Mouse (Mus musculus): Measurements from ENCODE around the gene Khsrp. TPM values are rescaled to one million over a fixed set of nuclear protein-coding genes. Genes with fewer than 3 reads are reported as not detected.

Khsrp gene
- polyA plus RNA-seq, 1 experiment from 2014 or later, result 30.1 TPM

DNA sequence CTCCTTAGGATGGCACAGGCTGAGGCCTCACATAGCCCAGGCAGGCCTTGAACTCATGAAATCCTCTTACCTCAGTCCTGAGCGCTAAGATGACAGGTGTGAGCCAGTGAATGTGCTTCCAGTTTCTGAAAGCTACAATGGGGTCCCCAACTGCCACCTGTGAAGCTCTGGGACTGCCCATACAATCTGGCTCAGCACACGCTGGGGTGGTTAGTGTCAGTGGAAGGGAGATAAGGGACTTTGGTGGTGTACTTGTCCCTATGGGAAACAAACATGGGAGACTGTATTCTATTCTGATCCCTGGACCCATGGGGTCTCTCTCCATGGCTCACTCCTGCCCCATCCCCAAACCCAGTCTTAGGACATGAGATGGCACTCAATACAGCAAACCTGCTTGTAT lies 11.6 kb downstream of the Khsrp start:
- Histone ChIP-seq H3K9me3 (no peaks in the 10 kb centered on the region), H3K36me3 (peaks cover 57% of the 10 kb centered on the region), H3K27me3 (ENCODE audit: insufficient read depth, poor library complexity, severe bottlenecking) (no peaks in the 10 kb centered on the region), H3K4me1 (no peaks in the 10 kb centered on the region), H3K4me3 (no peak overlapping the region), H3K27ac (no peak overlapping the region)
- 75% methylated on average over 2 of the region's 2 CpGs for WGBS
- no peak for DNase-seq (ENCODE audit: low spot score)

DNA sequence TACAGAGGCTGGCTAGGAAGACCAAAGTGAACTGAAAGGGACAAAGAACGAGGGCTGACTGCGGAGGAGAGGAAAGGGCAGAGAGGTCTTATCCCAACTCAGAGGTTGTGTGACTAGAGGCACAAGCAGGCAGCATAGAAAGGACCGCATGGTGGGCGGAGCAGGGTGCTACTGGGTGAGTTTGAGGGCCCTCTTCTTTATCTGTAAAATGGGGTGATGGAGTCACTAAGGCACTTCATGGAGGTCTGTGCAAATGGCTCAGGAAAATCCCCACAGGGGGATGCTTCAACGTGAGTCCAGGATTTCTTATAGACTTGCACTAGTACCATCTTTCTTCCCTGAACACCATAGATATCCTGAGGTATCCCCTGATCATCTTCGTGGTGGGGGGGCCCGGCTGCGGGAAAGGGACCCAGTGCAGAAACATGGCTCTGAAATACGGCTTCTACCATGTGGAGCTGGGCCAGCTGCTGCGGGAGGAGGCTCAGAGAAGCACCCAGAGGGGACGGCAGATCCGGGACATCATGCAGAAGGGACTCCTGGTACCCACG lies 19.0 kb downstream of the Khsrp start:
- no peaks in the 10 kb centered on the region for H3K27me3 ChIP-seq (ENCODE audit: insufficient read depth, poor library complexity, severe bottlenecking)
- H3K4me3 ChIP-seq, result peak overlapping the region; percentile 88
- no peaks in the 10 kb centered on the region for H3K9me3 ChIP-seq
- peaks cover 21% of the 10 kb centered on the region for H3K36me3 ChIP-seq
- no peak for DNase-seq (ENCODE audit: low spot score)
- H3K27ac ChIP-seq, result peak overlapping the region; percentile 94; the same call in 1 of the 2 replicates
- H3K4me1 ChIP-seq, result peaks cover 20% of the 10 kb centered on the region
- 75% methylated on average over 13 of the region's 13 CpGs for WGBS

DNA sequence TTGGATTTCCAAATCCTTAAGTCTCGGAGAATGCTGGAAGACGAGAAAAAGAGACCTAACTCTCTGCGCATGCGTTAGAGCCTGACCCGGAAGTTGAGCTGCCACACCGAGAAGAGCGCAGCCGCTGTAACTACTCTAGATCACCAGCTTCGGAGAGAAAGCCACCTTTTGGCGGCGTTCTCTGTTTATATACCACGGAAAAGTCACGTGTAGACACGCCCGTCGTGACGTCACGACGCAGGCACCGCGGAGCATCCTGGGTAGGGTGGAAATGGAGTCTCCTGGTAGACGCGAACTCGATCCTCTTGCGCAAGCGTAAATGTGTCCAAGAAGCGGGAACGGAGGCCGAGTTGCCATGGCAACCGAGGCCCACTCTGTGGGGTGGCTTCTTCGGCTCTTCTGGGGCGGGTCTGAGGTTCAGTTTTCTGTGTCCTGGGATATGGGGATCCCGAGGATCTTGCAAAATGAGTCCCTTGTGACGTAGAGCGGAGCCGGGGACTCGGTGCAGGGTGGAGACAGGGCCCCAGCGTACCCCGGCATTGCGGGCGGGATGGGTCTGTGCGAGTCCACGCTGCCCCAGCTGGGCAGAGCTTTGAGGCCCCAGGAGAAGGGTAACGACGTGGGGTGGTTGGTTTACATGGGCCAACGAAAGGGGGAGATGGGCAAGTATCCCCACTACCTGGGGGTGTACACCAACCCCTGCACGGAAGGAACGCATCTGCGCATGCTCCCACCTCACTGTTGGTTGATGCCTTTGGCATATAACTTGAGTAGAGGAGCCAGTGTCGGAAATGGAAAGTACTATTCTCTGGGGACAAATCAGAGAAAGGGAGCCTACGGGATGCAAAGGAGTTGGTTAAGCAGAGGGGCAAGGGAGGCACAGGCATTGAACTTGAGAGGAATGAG lies 19.8 kb downstream of the Khsrp start, which contains the start of the genes Gtf2f1 and Gm17949:
TSS of gene Gtf2f1 (minus strand) at position 53 of the 906 bp plus-strand sequence.
TSS of gene Gm17949 (plus strand) at position 234 of the 906 bp plus-strand sequence.
- DNase-seq (ENCODE audit: low spot score), result peak; percentile 99
- Histone ChIP-seq H3K4me3 (peak within 1 kb of the TSS; percentile 88), H3K27me3 (ENCODE audit: insufficient read depth, poor library complexity, severe bottlenecking) (no peaks in the 10 kb centered on the region), H3K4me1 (peaks cover 20% of the 10 kb centered on the region), H3K27ac (peak within 1 kb of the TSS; percentile 94), H3K36me3 (peaks cover 30% of the 10 kb centered on the region), H3K9me3 (no peaks in the 10 kb centered on the region)
- 1% methylated on average over 51 of the region's 51 CpGs for WGBS

DNA sequence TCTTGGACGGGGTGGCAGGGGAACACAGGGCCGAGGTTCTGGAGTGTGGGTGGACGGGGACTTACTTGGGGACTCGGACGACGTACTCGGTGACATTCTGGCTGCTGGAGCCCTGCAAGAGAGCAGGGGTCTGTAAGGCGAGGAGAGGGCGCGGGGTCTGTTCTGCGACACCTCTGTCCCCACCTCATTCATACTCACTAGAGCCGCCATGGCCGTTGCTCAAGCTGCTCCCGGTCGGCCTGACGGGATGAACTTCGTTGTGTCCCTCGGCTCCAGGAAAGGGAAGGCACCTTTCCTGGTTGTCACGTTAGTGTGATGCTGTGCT lies 20.4 kb downstream of the Khsrp start:
- DNase-seq (ENCODE audit: low spot score), result no peak
- H3K27me3 ChIP-seq (ENCODE audit: insufficient read depth, poor library complexity, severe bottlenecking), result no peaks in the 10 kb centered on the region
- H3K27ac ChIP-seq, result peak overlapping the region; percentile 90
- peak overlapping the region; percentile 88 for H3K4me3 ChIP-seq
- peaks cover 20% of the 10 kb centered on the region for H3K4me1 ChIP-seq
- H3K9me3 ChIP-seq, result no peaks in the 10 kb centered on the region
- 0% methylated on average over 19 of the region's 19 CpGs for WGBS
- H3K36me3 ChIP-seq, result peaks cover 36% of the 10 kb centered on the region

DNA sequence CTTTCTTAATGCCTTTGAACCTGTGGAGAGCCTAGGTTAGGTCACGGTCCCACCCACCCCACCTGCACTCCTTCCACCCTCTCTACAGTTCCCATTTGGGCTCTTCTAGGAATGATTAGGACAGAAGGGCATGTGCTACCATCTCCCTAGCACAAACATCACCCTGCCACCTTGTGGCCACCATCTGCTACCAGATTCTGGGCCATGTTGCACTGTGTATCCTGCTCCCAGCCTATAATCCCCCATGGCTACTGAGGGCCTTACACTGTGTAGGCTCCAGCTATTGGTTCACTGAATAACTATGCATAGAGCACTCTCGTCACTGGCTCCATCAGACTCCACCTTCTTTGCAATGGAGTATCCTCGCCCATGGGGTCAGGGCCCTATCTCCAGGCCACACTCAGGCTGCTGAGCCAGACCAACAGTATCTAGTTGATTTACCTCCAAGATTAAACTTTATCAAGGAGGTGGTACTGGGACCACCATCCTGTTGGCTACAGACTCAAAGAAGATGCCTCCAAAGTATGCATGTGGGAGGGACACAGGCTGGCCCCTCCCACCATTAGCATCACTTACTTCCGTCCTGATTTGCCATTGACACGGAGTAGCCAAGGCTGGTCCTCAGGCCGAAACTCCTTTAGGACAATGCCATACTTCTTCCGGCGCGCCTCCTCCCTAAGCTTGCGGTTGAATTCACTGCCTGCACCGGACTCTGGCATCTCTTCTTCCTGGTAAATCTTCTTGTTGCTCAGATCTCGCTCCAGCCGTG lies 24.0 kb downstream of the Khsrp start:
- H3K27ac ChIP-seq, result no peak overlapping the region
- peaks cover 30% of the 10 kb centered on the region for H3K4me1 ChIP-seq
- peaks cover 71% of the 10 kb centered on the region for H3K36me3 ChIP-seq
- H3K9me3 ChIP-seq, result no peaks in the 10 kb centered on the region
- no peaks in the 10 kb centered on the region for H3K27me3 ChIP-seq (ENCODE audit: insufficient read depth, poor library complexity, severe bottlenecking)
- DNase-seq (ENCODE audit: low spot score), result no peak
- H3K4me3 ChIP-seq, result no peak overlapping the region
- 88% methylated on average over 13 of the region's 13 CpGs for WGBS

DNA sequence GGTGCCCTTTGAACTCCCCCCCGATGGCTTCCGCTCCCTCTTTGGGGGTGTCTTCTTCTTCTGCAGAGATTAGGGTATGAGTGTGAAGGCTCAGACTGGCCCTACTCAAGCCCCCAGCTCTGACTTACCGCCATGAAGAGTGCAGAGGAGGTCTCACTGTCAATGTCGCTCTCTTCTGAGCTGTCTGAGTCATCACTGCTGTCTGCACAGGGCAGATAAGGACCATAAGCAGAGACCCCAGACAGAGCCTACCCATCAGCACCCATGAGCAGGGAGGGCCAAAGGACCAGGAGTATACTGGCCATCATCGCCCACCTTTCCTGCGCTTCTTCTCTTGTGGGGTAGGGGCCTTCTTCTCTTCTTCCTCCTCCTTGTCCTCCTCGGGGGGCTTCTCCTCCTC lies 27.3 kb downstream of the Khsrp start:
- WGBS, result 70% methylated on average over 7 of the region's 7 CpGs
- Histone ChIP-seq H3K4me3 (no peak overlapping the region), H3K27me3 (ENCODE audit: insufficient read depth, poor library complexity, severe bottlenecking) (no peaks in the 10 kb centered on the region), H3K36me3 (peaks cover 78% of the 10 kb centered on the region), H3K4me1 (peaks cover 34% of the 10 kb centered on the region), H3K27ac (no peak overlapping the region), H3K9me3 (no peaks in the 10 kb centered on the region)
- DNase-seq (ENCODE audit: low spot score), result peak; percentile 86

DNA sequence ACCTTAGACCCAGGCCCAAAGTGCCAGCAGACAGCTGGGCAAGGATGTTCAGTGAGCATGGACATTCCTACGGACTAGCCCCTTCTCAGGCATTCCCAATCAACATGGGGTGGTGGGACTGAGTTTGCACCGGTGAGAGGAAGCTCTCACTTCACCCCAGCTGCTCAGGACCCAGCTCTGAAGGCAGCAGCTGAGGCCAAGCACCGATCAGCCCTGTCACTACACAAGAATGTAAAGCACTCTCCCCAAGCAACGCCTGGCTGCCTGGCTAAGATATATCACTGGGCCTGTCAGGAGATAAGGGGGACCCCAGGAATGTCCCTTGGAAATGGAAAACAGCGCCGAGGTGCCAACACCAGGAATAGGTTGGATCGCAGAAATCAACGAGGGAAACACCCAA lies 30.1 kb downstream of the Khsrp start:
- no peak for DNase-seq (ENCODE audit: low spot score)
- H3K27me3 ChIP-seq (ENCODE audit: insufficient read depth, poor library complexity, severe bottlenecking), result no peaks in the 10 kb centered on the region
- H3K36me3 ChIP-seq, result peaks cover 60% of the 10 kb centered on the region
- H3K27ac ChIP-seq, result peak overlapping the region; percentile 36; the same call in 1 of the 2 replicates
- H3K9me3 ChIP-seq, result no peaks in the 10 kb centered on the region
- H3K4me3 ChIP-seq, result no peak overlapping the region
- peaks cover 49% of the 10 kb centered on the region for H3K4me1 ChIP-seq
- WGBS, result 23% methylated on average over 8 of the region's 8 CpGs

DNA sequence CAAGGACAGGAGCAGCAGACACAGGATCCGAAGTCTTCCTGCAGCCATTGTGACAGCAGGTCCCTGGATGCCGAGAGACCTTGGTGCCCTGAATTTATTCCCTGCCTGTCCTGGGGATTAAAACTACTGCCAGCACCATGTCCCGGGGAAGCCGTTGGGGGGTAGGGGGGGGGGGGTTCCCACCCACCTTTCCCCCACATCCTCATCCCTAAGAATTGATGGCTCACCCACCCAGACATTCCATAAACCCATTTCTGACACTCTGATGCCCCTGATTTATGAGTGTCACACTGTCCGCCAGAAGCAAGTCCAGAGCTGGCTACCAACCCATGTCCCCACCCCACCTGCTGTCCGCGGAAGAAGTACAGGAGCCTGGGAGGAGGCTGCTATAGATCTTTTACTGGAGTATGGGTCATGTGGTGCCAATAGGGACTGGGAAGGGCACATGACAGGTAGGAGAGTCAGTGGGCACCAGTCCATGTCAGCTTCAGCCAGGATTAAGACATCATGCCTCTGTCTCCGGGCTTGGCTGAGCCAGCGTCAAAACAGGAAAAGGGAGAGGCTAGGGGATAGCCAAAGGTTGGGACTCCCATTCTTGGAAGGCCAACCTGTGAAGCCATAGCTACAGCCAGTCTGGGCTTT lies 31.2 kb downstream of the Khsrp start, which contains the start of gene Pspn:
TSS of gene Pspn (minus strand) at position 51 of the 642 bp plus-strand sequence.
- peak within 1 kb of the TSS; percentile 36; the same call in 1 of the 2 replicates for H3K27ac ChIP-seq
- peaks cover 59% of the 10 kb centered on the region for H3K36me3 ChIP-seq
- WGBS, result 87% methylated on average over 9 of the region's 9 CpGs
- H3K27me3 ChIP-seq (ENCODE audit: insufficient read depth, poor library complexity, severe bottlenecking), result no peaks in the 10 kb centered on the region
- no peak within 1 kb of the TSS for H3K4me3 ChIP-seq
- DNase-seq (ENCODE audit: low spot score), result no peak
- H3K4me1 ChIP-seq, result peaks cover 49% of the 10 kb centered on the region
- no peaks in the 10 kb centered on the region for H3K9me3 ChIP-seq

DNA sequence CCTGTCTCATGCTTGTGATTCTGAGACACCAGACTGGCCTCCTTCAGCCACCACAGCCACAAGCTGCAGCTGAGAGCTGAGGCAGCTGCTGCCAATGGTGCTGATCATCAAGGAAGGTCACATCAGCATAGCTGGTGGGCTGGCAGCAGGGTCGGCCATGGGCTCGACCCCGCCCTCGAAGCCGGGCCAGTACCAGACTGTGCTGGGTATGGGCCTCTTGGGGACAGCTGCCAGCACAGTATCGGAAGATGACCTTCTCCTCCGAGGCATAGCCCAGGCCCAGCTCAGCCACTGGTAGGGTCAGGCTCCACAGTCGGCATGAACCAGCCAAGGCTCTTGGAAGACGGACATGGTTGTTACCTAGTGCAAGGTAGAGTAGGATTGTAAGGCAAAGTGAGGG lies 31.9 kb downstream of the Khsrp start:
- no peak overlapping the region for H3K4me3 ChIP-seq
- peaks cover 47% of the 10 kb centered on the region for H3K4me1 ChIP-seq
- 88% methylated on average over 9 of the region's 9 CpGs for WGBS
- H3K27me3 ChIP-seq (ENCODE audit: insufficient read depth, poor library complexity, severe bottlenecking), result no peaks in the 10 kb centered on the region
- no peaks in the 10 kb centered on the region for H3K9me3 ChIP-seq
- H3K27ac ChIP-seq, result no peak overlapping the region
- DNase-seq (ENCODE audit: low spot score), result no peak
- H3K36me3 ChIP-seq, result peaks cover 59% of the 10 kb centered on the region

DNA sequence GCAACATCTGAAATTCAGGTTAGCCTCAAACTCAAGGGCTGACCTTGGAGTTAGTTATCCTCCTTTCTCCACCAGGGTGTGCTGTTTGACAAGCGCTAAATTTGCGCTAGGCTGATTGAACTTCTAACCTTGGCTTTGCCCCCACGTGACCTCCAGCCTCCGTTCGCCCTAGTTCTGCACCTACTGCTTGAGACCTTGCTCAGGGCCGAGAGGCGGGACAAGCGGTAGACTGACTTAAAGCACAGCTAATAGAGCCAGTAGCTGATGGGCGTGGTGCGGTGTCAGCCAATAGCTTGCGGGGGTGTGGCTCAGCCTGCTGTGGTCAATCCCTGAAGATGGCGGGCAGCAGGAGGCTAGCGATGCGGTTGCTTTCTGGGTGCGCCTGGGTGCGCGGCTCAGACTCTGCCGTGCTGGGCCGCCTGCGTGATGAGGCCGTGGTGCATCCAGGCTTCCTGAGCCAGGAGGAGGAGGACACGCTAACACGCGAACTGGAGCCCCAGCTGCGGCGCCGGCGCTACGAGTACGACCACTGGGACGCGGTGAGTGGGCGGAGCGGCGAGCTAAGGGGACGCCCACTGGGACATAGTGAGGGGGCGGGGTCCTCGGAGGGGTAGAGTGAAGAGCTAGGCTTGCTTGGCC lies 34.2 kb downstream of the Khsrp start, which contains the start of gene Alkbh7:
TSS of gene Alkbh7 (plus strand) at position 311 of the 639 bp plus-strand sequence.
- Histone ChIP-seq H3K27me3 (ENCODE audit: insufficient read depth, poor library complexity, severe bottlenecking) (no peaks in the 10 kb centered on the region), H3K4me1 (peaks cover 36% of the 10 kb centered on the region), H3K36me3 (peaks cover 60% of the 10 kb centered on the region), H3K9me3 (no peaks in the 10 kb centered on the region), H3K27ac (peak within 1 kb of the TSS; percentile 85), H3K4me3 (peak within 1 kb of the TSS; percentile 88)
- WGBS, result under 1% methylated on average over 38 of the region's 38 CpGs
- peak; percentile 100 for DNase-seq (ENCODE audit: low spot score)

DNA sequence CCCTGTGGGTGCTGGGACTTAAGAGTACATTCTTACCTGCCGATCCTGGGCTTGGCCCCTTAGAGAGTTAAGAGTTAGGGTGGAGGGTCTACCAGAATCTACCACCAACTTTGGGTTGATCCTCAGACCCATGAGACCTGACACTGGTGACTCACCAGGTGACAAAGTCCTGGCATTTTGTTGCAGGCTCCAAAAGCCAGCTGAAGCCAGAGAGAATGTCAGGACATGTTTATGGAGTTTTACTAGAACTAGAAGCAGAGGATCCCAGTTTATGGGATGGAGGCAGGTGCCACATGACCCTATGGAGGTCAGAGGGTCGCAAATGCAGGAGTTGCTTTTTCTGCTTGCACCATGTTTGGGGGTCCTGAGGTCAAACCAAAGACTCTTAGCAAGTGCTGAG lies 34.8 kb downstream of the Khsrp start:
- 71% methylated on average over 2 of the region's 2 CpGs for WGBS
- H3K27me3 ChIP-seq (ENCODE audit: insufficient read depth, poor library complexity, severe bottlenecking), result no peaks in the 10 kb centered on the region
- peak overlapping the region; percentile 85 for H3K27ac ChIP-seq
- no peak for DNase-seq (ENCODE audit: low spot score)
- H3K9me3 ChIP-seq, result no peaks in the 10 kb centered on the region
- H3K4me3 ChIP-seq, result peak overlapping the region; percentile 88
- H3K4me1 ChIP-seq, result peaks cover 31% of the 10 kb centered on the region
- peaks cover 67% of the 10 kb centered on the region for H3K36me3 ChIP-seq

DNA sequence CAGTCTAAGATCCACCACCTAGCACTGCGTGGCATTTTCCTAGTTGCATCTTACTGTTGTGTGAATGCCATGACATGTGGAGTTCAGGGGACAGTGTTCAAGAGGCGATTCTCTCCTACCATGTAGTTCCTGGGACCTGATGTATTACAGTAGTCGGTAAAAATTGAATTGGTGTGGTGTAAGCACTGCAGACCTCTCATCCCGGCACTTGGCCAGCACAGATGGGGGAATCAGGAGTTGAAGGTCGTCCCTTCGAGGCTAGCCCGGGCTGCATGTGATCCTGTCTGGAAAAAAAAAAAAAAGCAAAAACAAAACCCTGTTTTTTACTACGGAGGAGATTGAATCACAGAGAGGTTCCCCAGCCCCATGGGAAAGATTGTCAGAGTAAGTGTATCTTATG lies 36.3 kb downstream of the Khsrp start:
- H3K27ac ChIP-seq, result no peak overlapping the region

More for the DNA sequence above, 36.3 kb downstream of the Khsrp start:
- H3K4me1 ChIP-seq, result peaks cover 23% of the 10 kb centered on the region
- DNase-seq (ENCODE audit: low spot score), result no peak
- no peaks in the 10 kb centered on the region for H3K9me3 ChIP-seq
- 91% methylated on average over 8 of the region's 8 CpGs for WGBS
- H3K36me3 ChIP-seq, result peaks cover 70% of the 10 kb centered on the region
- no peaks in the 10 kb centered on the region for H3K27me3 ChIP-seq (ENCODE audit: insufficient read depth, poor library complexity, severe bottlenecking)
- no peak overlapping the region for H3K4me3 ChIP-seq
